Mouse (Mus musculus): Measurements from ENCODE around the gene Atp6v0d1. TPM values are rescaled to one million over a fixed set of nuclear protein-coding genes. Genes with fewer than 3 reads are reported as not detected.
"Not testable (repeated sequence)": the region's sequence is repeated elsewhere in the genome, so short reads cannot be mapped to it uniquely, and the experiment has no call there.

Atp6v0d1 gene
- polyA plus RNA-seq, 1 experiment from 2014 or later = 58.1 TPM

DNA sequence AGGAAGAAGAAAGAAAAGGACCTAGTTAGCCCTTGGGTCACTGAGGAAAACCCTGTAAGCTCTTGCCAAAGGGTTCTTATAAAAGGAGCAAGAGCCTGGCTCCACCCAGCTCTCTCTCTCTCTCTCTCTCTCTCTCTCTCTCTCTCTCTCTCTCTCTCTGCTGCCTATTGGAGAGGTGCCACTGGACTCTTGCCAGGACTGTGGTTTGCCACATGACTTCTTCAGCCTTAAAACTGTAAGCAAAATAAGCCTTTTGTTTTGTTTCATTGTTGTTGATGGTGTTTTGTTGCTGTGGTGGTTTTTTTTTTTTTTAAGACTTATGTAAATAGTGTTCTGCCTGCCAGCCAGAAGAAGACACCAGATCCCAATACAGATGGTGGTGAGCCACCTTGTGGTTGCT lies 7.6 kb upstream of the Atp6v0d1 start:
- H3K36me3 ChIP-seq = no peaks in the 10 kb centered on the region
- ATAC-seq (ENCODE audit: extremely low read depth, insufficient number of reproducible peaks, low FRiP score, low TSS enrichment) = no peak
- no peak overlapping the region for H3K4me2 ChIP-seq
- H3K4me1 ChIP-seq = no peaks in the 10 kb centered on the region
- no peak overlapping the region for H3K9ac ChIP-seq
- H3K27me3 ChIP-seq (replicated peaks) = no peaks in the 10 kb centered on the region; the same call in 1 of the 2 replicates
- H3K27ac ChIP-seq (replicated peaks) = no peak overlapping the region
- no peaks in the 10 kb centered on the region for H3K9me3 ChIP-seq
- H3K4me3 ChIP-seq = no peak overlapping the region

DNA sequence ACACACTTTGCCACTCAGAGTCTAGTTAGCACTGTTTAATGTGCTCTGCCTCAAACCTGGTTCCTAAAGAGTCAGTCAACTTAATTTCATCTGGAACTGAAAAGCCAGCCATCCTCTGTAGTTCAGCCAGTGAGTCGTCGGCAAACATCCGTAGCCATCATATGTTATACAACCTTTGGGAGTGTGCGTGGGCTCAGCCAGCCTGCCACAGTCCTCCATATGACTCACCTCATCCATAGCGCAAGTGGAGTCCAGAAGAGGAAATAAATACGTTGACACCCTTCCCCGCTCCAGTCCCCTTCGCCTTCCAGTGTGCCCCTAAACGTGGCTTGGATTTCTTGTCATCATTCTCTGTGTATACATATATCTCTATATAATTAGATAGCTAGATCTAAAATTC lies 6.0 kb upstream of the Atp6v0d1 start:
- ATAC-seq (ENCODE audit: extremely low read depth, insufficient number of reproducible peaks, low FRiP score, low TSS enrichment) = no peak
- peaks cover 5% of the 10 kb centered on the region for H3K4me1 ChIP-seq
- no peak overlapping the region for H3K4me3 ChIP-seq
- no peak overlapping the region for H3K4me2 ChIP-seq
- 82% methylated on average over 9 of the region's 9 CpGs for WGBS
- no peak overlapping the region for H3K27ac ChIP-seq (replicated peaks)
- H3K9me3 ChIP-seq = no peaks in the 10 kb centered on the region
- no peak overlapping the region for H3K9ac ChIP-seq
- peaks cover 4% of the 10 kb centered on the region; the same call in 1 of the 2 replicates for H3K27me3 ChIP-seq (replicated peaks)
- H3K36me3 ChIP-seq = no peaks in the 10 kb centered on the region

DNA sequence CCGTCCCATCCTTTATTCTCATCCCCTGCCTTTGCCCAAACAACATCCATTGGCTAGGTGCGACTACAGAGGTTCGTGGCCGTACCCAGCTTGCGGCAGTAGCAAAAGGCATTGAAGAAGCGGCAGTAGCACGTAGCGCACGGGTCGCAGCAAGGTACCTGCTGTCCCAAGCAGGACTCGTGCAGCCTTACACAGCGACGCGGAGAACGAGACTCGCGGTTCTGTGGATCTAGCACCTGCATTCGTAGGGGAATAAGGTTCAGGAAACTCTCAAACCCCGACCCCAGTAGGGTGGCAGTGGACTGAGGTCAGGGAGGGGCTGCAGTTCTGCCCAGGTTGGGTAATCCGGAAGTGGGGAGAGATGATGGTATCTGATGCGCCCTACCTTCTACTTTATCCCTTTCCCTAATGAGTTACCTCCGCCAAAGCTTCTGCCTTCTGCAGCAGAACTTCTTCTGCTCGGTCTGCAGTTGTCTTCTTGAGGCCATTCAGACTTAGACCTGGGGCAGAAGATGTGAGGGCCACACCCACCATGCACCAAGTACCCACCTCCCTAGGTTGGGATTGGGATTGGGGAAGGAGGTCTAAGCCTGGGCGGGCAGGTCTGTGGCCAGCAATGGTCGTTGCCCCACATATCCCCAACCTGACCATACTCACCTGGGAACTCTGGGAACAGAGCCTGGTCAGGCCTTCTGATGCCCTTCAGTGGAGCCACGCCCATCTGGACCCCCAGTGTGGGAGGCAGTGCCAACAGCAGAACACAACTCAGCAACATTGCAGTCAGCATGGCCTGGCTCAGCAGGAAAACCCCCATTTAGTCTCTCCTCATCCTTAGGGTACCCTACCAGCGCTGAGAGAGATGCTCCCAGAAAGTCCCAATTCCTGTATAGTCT lies 1.1 kb upstream of the Atp6v0d1 start:
- WGBS = 22% methylated on average over 27 of the region's 27 CpGs
- Histone ChIP-seq H3K36me3 (peaks cover 5% of the 10 kb centered on the region), H3K27ac (replicated peaks) (peak overlapping the region; percentile 60; the same call in 1 of the 2 replicates), H3K27me3 (replicated peaks) (peaks cover 4% of the 10 kb centered on the region; the same call in 1 of the 2 replicates), H3K4me3 (peak overlapping the region; percentile 98), H3K9me3 (no peaks in the 10 kb centered on the region), H3K9ac (peak overlapping the region; percentile 80), H3K4me1 (peaks cover 30% of the 10 kb centered on the region), H3K4me2 (peak overlapping the region; percentile 92)
- ATAC-seq (ENCODE audit: extremely low read depth, insufficient number of reproducible peaks, low FRiP score, low TSS enrichment) = no peak

DNA sequence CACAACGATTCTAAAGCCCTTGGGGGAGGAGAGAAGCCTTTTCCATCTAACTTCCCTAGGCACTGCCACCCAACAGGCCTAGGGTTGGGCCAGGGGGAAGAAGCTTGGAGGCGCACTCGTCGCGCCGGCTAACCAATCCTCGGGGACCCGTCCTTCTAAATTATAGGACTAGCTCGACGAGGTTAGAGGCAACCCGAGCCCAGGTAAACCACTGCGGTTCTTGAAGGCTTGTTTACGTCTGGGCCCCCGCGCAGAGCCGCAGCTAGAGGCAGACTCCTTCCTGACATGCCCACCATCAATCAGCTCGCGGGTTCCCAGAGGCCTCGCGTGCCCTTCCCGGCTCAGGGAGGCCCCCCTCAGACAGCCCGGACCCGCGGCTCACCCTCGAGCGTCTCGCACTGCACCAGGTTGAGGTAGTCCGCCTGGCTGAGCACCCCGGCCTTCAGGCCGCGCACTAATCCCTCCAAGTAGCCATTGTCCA lies 406 bp downstream of the Atp6v0d1 start:
- under 1% methylated on average over 31 of the region's 31 CpGs for WGBS
- peak; percentile 49 for ATAC-seq (ENCODE audit: extremely low read depth, insufficient number of reproducible peaks, low FRiP score, low TSS enrichment)

DNA sequence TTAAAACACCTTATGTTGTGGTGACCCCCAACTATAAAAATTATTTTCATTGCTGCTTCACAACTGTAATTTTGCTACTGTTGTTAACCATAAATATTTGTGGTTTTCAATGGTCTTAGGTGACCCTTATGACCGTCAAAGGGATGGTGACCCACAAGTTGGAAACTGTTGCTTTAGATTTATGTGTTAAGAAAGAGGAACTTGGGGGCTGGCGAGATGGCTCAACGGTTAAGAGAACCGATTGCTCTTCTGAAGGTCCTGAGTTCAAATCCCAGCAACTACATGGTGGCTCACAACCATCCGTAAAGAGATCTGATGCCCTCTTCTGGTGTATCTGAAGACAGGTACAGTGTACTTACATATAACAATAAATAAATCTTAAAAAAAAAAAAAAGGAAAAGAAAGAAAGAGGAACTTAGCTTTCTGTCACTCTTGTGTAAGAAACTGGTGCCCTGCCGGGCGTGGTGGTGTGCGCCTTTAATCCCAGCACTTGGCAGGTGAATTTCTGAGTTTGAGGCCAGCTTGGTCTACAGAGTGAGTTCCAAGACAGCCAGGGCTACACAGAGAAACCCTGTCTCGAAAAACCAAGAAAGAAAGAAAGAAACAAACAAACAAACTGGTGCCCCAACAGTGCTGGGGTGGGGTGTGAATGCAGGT lies 1.1 kb downstream of the Atp6v0d1 start:
- Histone ChIP-seq H3K4me1 (peaks cover 30% of the 10 kb centered on the region), H3K9ac (peak overlapping the region; percentile 97), H3K4me3 (peak overlapping the region; percentile 98), H3K27ac (replicated peaks) (peak overlapping the region; percentile 86; the same call in 1 of the 2 replicates), H3K36me3 (peaks cover 15% of the 10 kb centered on the region), H3K4me2 (peak overlapping the region; percentile 92)
- H3K27me3 ChIP-seq (replicated peaks); H3K9me3 ChIP-seq; ATAC-seq (ENCODE audit: extremely low read depth, insufficient number of reproducible peaks, low FRiP score, low TSS enrichment): not testable (repeated sequence)
- 74% methylated on average over 9 of the region's 9 CpGs for WGBS

More for the DNA sequence above, 406 bp downstream of the Atp6v0d1 start:
- Histone ChIP-seq H3K9ac (peak overlapping the region; percentile 97), H3K4me3 (peak overlapping the region; percentile 98), H3K9me3 (no peaks in the 10 kb centered on the region), H3K4me1 (peaks cover 30% of the 10 kb centered on the region), H3K27ac (replicated peaks) (peak overlapping the region; percentile 86), H3K27me3 (replicated peaks) (peaks cover 4% of the 10 kb centered on the region; the same call in 1 of the 2 replicates), H3K4me2 (peak overlapping the region; percentile 92), H3K36me3 (peaks cover 8% of the 10 kb centered on the region)

DNA sequence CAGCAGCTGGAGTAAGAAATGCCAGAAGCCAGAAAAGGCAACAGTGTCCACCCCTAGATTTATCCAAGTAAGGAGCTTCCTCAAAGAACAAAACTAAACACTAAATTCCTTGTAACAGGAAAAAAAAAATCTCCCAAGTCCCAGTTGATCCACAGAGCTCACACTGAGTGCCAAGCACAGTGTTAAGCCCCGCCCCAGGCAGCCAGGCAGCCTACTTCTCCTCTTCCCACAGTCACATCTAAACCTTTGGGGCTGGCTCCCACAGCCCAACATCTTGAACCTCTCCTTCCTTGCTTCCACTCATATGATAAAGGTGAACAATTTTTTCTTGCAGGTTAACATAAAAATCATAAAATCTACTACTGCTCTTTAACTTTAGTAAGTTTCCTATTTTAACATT lies 2.0 kb downstream of the Atp6v0d1 start:
- Histone ChIP-seq H3K9me3 (no peaks in the 10 kb centered on the region), H3K4me3 (no peak overlapping the region), H3K27me3 (replicated peaks) (peaks cover 4% of the 10 kb centered on the region; the same call in 1 of the 2 replicates), H3K9ac (no peak overlapping the region), H3K4me1 (peaks cover 30% of the 10 kb centered on the region), H3K4me2 (0 out of 2 replicates have a peak overlapping the region, but pooled peaks have one; percentile 92), H3K36me3 (peaks cover 20% of the 10 kb centered on the region), H3K27ac (replicated peaks) (no peak overlapping the region)
- 88% methylated on average over 1 of the region's 1 CpGs for WGBS
- ATAC-seq (ENCODE audit: extremely low read depth, insufficient number of reproducible peaks, low FRiP score, low TSS enrichment) = no peak

DNA sequence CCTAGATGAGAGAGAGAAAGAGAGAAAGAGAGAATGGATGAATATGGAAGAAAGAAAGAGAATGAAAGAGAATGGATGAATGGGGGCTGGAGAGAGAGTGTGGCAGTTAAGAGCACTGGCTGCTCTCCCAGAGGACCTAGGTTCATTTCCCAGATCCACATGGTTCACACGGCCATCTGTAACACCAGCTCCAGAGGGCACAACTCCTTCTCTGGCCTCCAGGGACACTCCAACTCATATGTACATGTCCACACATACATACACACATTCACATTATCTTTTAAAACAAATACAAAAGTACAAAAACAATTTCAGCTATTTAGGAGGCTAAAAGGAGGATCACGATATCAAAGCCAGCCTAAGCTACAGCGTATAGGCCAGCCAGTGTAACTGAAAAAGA lies 3.0 kb downstream of the Atp6v0d1 start:
- no peak overlapping the region for H3K27ac ChIP-seq (replicated peaks)
- H3K36me3 ChIP-seq = peaks cover 29% of the 10 kb centered on the region
- no peak overlapping the region for H3K4me3 ChIP-seq
- H3K9ac ChIP-seq = no peak overlapping the region
- no peak overlapping the region for H3K4me2 ChIP-seq
- ATAC-seq (ENCODE audit: extremely low read depth, insufficient number of reproducible peaks, low FRiP score, low TSS enrichment) = no peak
- H3K9me3 ChIP-seq = no peaks in the 10 kb centered on the region
- H3K27me3 ChIP-seq (replicated peaks) = 0 out of 2 replicates have a peak, but pooled peaks cover 4% of the 10 kb centered on the region
- 85% methylated on average over 3 of the region's 3 CpGs for WGBS
- peaks cover 30% of the 10 kb centered on the region for H3K4me1 ChIP-seq

DNA sequence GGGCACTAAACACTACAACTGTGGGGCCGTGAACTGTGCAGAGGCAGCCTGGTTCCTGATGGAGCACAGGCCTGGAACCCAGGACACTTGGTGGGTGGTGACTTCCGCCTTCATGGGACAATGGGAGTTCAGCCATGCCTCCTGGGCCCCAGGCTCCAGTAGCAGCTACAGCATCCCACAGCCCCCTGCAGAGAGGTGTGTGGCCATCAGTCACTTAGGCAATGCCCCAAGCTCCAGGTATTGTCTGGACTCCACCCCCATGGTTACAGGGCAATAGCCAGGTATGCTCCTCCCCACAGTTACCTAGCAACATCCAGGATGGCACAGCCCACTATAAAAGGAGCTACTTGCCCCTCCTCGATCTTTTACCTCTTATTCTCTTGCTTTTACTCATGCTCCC lies 10.6 kb downstream of the Atp6v0d1 start:
- H3K4me3 ChIP-seq = no peak overlapping the region
- H3K27me3 ChIP-seq (replicated peaks) = no peaks in the 10 kb centered on the region
- WGBS = 82% methylated on average over 3 of the region's 3 CpGs
- no peak; the same call in 1 of the 2 replicates for ATAC-seq (ENCODE audit: extremely low read depth, insufficient number of reproducible peaks, low FRiP score, low TSS enrichment)
- H3K9ac ChIP-seq = no peak overlapping the region
- H3K4me2 ChIP-seq = no peak overlapping the region
- H3K9me3 ChIP-seq = no peaks in the 10 kb centered on the region
- H3K27ac ChIP-seq (replicated peaks) = no peak overlapping the region
- peaks cover 24% of the 10 kb centered on the region for H3K36me3 ChIP-seq
- H3K4me1 ChIP-seq = 0 out of 2 replicates have a peak, but pooled peaks cover 10% of the 10 kb centered on the region

DNA sequence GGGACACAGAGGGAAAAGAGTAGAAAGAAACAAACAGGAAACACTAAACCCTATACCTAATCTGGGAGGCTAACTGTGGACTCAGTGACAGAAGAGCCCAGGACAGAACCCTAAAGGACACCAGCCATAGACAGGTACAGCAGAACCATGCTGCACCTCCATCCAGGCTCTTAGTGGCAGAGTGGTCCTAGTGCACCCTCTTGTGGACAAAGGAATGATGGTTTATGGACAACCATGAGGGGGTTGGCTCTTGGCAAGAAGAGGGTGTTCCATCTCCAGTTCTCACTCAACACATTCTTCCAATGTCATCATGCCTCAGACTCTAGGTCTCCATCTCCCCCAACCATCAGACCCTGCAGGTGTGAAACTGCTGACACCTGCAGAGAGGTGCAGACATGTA lies 11.8 kb downstream of the Atp6v0d1 start:
- no peaks in the 10 kb centered on the region for H3K27me3 ChIP-seq (replicated peaks)
- no peaks in the 10 kb centered on the region for H3K9me3 ChIP-seq
- H3K4me3 ChIP-seq = no peak overlapping the region
- no peak for ATAC-seq (ENCODE audit: extremely low read depth, insufficient number of reproducible peaks, low FRiP score, low TSS enrichment)
- H3K36me3 ChIP-seq = peaks cover 16% of the 10 kb centered on the region
- H3K9ac ChIP-seq = no peak overlapping the region
- H3K27ac ChIP-seq (replicated peaks) = no peak overlapping the region
- H3K4me2 ChIP-seq = no peak overlapping the region
- H3K4me1 ChIP-seq = 0 out of 2 replicates have a peak, but pooled peaks cover 10% of the 10 kb centered on the region

DNA sequence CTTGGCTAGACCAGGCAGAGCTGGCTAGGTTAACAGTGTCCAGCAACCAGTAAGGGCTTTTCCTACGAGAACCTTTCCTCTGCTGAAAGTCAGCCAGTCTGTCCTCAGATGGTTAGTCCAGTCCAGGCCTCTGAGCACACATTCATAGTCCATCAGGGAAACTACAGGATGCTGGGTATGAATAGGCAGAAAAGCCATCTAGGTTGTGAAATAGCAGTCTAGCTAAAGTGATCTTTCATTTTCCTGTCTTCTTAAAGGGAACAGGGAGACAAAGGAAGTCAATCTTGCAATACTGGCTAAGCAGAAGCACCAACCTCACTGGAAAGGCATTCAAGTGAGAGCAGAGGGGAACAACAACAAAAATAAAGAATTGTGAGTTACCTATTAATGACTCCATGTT lies 13.0 kb downstream of the Atp6v0d1 start:
- Histone ChIP-seq H3K9me3 (no peaks in the 10 kb centered on the region), H3K4me1 (0 out of 2 replicates have a peak, but pooled peaks cover 10% of the 10 kb centered on the region), H3K27ac (replicated peaks) (no peak overlapping the region), H3K4me3 (no peak overlapping the region), H3K4me2 (no peak overlapping the region), H3K9ac (no peak overlapping the region), H3K27me3 (replicated peaks) (no peaks in the 10 kb centered on the region), H3K36me3 (peaks cover 5% of the 10 kb centered on the region; the same call in 1 of the 2 replicates)
- 71% methylated on average over 1 of the region's 1 CpGs for WGBS
- ATAC-seq (ENCODE audit: extremely low read depth, insufficient number of reproducible peaks, low FRiP score, low TSS enrichment) = no peak

DNA sequence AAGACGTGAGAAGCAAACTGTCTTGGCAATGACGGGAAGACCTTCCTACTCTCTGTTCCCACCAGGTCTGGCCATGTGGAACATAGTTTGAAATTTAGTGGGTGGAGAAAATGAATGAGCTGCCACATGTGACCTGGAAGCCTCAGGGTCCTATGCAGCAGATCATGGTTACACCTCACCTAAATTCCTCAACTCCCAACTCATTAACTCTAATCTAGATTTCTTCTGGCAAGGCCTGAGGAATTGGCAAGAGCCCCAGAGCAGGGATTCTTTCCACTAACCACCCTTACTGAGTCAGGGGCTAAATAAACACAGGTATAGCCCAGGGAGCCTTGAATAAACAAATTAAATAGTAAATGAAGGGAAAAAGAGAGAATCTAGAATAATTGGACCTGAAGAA lies 13.8 kb downstream of the Atp6v0d1 start:
- Histone ChIP-seq H3K9ac (no peak overlapping the region), H3K27me3 (replicated peaks) (no peaks in the 10 kb centered on the region), H3K9me3 (no peaks in the 10 kb centered on the region), H3K4me2 (no peak overlapping the region), H3K27ac (replicated peaks) (no peak overlapping the region), H3K4me1 (peaks cover 10% of the 10 kb centered on the region; the same call in 1 of the 2 replicates), H3K36me3 (peaks cover 4% of the 10 kb centered on the region; the same call in 1 of the 2 replicates), H3K4me3 (no peak overlapping the region)
- 93% methylated on average over 2 of the region's 2 CpGs for WGBS
- ATAC-seq (ENCODE audit: extremely low read depth, insufficient number of reproducible peaks, low FRiP score, low TSS enrichment) = no peak
